Mouse (Mus musculus) adrenal gland, adult 18-20 months (tissue): ENCODE data around the gene D930048N14Rik. TPM values are rescaled to one million over a fixed set of nuclear protein-coding genes. Genes with fewer than 3 reads are reported as not detected.
"Not testable (repeated sequence)": the region's sequence is repeated elsewhere in the genome, so short reads cannot be mapped to it uniquely, and the experiment has no call there.

ENCODE experiments used
- DNase-seq, 2 experiments: peaks; one replicate each; pipeline ENCODE4 v3.0.0; 2021 to 2022; ENCODE audit warnings: low spot score in 2 of 2
- total RNA-seq, 2 experiments: library from RNA; stranded (reverse); gene quantifications; 1 replicate in 1 of 2; 2 replicates in 1 of 2; pipeline ENCODE4 v1.2.3; 2021

D930048N14Rik gene
- total RNA-seq, 2 experiments from 2014 or later: 1.3 TPM

DNA sequence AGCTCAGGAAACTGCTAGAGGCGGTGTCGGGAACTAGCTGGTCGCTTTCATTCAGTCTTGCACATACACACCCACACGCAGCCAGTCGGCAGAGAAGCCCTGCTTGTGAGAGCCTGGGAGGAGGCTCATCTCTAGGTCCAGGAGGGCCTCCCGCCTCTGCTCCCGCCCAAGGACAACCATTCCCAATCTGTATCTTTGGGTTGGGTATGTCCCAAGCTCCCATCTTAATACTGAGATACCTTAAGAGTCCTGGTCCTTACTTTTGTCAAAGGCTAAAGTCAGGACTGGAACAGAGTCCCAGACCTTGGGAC, 910 bp upstream of the D930048N14Rik start:
- DNase-seq: no peak

DNA sequence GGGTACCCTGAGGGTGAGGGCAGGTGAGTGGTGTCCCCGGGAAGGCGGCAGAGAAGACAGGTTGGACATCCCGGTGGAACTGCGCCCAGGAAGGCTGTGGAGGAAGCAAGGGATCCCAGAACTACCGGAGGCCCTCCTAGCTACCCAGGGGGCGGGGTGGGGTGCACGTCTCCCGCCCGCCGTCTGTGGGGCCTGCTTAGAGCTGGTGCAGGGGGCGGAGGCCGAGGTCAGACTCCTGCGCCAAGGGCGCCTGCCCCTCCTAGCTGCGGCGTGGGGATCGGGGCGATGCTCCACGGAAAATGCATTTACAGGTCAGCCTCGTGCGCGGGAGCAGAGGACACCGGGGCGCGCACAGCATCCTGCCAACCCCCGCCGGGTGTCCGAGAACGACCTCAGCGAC, 493 bp upstream of the D930048N14Rik start:
- DNase-seq: no peak

DNA sequence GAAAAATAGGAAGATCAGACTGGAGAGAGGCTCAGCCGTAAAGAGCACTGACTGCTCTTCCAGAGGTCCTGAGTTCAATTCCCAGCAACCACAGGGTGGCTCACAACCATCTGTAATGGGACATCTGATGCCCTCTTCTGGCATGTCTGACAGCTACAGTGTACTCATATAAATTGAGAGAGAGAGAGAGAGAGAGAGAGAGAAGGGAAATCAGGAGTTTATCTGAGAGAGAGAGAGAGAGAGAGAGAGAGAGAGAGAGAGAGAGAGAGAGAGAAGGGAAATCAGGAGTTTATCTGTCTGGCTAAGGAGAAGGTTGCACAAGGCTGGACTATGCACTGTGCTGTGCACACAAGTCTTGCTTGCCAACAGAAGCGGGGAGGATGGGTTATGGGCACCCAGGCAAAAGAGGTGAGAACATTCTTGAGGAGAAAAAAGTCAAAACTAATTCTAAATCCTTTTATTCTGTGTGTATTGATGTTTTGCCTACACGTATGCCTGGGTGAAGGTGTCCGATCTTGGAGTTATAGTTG, 2.2 kb downstream of the D930048N14Rik start:
- no peak for DNase-seq

DNA sequence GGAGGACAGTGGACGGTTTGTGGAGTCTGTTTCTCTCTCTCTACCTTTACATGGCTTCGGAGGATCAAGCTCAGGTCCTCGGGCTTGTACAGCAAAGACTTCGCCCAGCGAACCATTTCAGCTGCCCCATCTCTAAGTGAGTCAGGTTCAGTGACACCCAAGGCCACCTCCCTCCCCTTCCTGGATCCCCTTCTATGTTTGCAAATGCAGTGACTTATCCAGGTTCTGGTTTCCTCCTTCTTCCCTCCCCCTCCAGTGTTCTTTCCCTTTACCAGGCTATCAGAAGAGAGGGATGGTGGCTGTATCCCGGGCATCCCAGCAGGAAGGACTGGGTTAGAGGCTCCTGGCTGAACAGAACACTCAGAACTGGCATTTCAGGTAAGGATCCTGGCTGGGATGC, 3.0 kb downstream of the D930048N14Rik start:
- DNase-seq: no peak

DNA sequence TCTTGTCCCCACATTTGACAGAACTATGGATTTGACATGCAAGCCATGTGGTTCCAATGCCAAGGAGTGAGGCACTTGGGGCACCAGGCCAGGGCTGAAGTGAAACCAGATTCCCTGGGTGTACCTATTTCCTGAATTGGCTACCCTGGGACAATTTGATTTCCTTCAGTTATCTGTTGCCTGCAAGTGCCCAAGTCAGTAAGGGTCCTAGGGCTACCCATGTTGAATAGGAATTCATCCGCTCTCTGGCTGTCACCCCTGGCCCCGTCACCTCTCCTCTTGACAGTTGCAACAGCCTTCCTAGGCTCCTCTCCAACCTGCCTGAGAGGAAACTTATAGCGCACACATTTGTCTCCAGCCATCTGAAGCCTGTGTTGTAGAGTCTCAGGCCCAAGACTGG, 4.1 kb downstream of the D930048N14Rik start:
- no peak for DNase-seq

DNA sequence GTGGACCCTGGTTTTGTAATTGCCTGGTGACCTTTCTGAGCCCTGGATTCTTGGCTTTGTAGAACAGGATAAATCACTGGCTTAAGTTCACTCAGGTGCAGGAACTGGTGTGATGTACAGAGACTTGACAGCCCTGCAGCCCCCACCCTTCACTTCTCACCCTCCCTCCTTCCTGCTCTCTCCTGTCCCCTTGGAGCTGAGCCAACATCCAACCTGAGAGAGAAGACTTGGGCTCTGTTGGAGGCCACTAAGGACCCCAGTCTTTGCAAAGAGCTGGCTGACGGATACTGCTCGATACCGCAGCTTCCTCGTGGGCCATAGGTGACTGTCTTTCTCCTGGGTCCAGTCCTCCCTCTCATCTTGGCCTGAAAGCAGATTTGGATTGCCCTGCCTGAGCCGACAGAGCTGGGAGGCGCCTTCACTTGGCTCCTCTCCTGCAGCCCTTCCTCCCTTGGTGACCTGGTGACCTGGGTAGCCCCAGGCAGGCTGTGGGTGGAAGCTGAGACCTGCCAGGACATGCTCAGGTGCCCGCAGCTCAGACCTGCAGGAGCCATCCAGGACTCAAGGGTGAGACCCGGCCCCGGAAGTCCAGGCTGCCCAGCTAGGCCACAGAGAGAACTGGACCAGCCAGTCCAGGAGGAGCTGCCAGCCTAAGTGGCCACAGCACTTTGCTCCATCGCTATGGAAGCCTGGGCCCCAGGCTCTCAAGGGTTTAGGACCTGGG, 6.2 kb downstream of the D930048N14Rik start:
- DNase-seq: no peak

DNA sequence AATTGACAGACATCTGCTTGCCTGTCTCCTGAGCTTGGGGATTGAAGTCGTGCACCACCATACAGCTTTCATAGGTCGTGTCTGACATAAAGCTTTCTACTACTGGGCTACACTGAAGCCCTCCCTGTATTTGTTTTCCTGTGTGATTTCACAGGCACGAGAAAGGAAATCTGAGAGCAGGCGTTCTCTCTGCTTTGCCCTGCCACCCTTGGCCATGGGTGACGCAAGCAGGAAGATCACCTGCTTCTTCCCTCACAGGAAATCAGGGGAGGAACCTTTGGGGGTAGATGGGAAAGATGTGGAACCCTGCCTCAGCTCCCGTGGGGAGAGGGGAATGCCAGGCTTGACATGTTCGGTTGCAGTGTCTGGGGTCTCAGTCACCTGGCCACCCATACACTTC, 7.5 kb downstream of the D930048N14Rik start:
- DNase-seq: no peak

DNA sequence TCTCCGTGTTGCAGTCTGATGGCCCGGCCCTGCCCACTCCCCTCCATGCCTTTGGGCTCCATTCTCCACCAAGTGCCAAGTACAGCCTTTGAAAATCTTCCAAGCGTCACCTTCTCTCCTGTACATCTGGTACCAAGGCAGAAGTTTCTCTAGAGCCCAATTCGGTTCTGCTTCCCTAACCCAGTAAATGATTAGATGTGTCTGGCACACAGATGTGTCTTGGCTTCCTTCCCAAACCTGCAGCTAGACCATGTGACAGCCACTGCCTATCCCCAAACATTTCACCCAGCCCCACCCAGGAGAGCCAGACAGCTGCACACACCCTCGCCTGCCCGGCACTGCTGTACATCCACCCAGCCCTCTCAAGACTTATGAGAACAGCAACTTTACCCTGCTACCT, 8.0 kb downstream of the D930048N14Rik start:
- no peak for DNase-seq

DNA sequence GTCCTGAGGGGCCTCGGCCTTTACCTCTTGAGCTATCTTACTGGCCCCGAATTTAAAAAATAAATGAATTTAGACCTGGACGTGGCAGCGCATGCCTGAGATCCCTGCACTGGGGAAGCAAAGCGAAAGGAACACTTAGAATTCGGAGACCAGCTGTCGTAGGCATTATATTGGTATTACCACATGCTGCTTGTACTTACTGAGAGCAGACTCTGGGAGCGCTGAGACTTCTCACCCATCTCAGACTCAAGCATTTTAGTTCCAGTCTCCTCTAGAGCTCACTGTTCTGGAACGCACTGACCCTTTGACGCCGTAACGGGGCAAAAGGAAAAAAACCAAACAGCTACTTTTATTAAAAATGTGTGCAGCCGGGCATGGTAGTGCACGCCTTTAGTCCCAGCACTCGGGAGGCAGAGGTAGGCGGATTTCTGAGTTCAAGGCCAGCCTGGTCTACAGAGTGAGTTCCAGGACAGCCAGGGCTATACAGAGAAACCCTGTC, 11.2 kb downstream of the D930048N14Rik start:
- no peak for DNase-seq

DNA sequence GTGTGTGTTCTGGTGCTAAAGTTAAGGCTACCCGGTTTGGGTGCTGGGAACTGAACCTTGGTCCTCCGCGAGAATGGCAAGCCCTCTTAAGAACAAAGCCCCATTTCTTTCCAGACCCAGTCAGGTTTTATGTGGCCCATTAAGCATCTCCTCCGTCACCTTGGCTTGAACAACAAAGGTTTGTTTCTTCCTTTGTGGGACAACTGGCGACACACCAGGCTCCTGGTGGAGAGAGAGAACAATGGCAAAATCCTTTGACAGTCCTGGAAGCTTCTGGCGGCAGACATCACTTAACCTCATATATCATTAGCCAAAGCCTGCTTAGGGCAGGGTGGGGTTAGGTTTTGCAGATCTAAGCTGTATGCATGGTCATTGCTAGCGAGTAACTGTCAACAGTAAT, 11.9 kb downstream of the D930048N14Rik start:
- DNase-seq: no peak

DNA sequence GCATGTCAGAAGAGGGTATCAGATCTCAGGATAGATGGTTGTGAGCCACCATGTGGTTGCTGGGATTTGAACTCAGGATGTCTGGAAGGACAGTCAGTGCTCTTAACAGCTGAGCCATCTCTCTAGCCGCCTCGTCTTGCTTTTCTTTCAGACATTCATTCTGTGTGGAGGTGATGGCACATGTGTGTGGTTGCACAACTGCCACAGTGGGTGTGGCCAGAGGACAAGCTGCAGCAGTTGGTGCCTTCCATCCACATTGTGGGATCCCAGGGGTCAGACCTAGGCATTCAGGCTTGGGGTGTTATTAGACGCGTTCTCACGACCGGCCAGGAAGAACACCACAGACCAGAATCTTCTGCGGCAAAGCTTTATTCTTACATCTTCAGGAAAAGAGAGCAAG, 14.0 kb downstream of the D930048N14Rik start:
- not testable (repeated sequence) for DNase-seq

DNA sequence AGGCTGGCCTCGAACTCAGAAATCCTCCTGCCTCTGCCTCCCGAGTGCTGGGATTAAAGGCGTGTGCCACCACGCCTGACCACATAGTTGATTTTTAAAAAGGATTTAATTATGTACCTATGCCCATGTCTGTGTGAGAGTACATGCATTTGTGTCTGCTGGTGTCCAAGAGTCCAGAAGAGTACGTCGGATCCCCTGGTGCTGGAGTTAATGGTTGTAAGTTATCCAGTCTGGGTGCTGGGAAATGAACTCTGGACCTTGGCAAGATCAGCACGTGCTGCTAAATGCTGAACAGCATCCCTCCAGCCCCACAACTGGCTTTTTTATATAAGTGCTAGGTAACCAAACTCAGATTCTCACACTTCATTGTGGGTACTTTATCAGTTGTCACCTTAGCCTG, 20.1 kb downstream of the D930048N14Rik start:
- no peak for DNase-seq

DNA sequence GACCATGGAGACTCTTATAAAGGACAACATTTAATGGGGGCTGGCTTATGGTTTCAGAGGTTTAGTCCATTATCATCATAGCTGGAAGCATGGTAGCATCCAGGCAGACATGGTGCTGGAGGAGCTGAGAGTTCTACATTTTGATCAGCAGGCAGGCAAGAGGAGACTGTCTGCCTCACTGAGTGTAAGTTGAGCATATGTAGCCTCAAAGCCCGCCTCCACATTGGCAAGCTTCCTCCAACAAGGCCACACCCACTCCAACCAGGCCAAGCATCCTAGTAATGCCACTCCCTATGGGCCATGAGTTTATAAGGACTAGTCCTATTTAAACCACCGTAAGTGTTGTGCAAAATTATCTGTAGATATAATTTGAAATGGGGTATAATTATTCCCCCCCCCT, 20.6 kb downstream of the D930048N14Rik start:
- DNase-seq: no peak

DNA sequence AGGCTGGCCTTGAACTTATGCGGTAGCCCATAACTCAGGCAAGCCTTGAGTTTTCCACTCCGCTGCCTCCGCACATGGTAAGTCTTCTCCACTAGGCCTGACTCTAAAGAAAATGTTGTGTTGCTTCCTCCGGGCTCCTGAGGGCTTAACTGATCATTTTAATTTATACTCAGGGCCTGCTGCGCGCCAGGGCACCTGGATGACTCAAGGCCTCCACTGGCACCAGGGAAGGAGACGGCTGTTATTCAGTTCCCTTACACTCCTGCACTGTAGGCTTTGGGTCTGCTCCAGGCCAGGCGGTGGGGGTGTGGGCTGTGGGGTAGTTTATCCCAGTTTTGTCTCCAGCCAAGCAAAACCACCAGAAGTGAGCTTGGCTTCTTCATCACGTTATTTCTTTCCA, 22.5 kb downstream of the D930048N14Rik start:
- DNase-seq: peak in 1 of 2 experiments; percentile 13

DNA sequence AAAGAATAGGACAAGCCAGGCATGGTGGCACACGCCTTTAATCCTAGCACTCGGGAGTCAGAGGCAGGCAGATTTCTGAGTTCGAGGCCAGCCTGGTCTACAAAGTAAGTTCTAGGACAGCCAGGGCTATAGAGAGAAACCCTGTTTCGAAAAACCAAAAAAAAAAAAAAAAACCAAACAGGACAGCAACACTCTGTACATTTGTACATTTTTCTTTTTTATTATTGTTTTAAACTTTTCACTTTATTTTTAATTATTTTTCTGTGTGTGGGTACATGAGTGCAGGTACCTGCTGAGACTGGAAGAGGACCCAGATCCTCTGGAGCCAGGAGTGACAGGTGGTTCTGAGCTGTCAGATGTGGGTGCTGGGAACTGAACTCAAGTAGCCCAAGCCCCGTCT, 24.6 kb downstream of the D930048N14Rik start:
- DNase-seq: no peak

DNA sequence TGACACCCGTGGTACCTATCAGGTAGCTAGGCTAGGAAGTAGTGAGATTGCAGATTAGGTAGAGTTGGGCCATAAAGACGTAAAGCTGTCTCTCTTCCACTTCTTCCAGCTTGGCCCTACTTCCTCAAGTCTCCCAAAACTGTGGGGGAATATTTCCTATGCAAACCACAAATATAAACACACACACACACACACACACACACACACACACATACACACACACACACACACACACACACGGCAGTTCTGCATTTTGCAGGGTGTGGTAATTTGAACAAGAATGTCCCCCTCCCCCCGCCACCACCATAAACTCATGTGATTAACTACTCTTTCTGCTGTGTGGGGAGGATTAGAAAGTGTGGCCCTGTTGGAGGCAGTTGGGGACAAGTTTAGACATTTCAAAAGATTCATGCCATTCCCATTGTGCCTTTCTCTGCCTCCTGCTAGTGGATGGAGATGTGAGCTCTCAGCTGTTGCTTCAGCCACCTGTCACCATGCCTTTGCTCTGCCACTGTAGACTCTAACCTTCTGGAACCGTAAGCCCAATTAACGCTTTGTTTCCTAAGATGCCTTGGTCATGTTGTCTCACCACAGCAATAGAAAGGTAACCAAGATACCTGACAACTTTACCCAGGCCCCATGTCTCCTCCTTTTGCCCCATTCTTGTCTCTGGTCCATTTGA, 27.1 kb downstream of the D930048N14Rik start:
- no peak for DNase-seq

DNA sequence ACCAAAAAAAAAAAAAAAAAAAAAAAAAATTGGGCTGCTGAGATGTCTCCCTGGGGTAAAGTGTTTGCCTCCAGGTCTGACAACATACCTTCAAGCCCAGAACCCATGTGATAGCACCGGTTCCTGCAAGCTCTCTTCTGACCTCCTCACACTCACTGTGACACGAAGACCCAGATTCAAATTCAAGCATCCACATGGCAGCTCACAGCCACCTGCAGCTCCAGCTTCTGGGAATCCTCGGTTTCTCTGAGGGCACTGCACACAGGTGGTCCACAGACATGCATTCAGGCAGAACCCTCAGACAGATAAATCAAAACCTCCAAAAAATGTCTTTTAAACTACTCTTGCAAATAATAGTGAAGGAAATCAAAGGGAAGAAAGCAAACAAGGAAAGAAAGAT, 28.7 kb downstream of the D930048N14Rik start:
- no peak for DNase-seq

DNA sequence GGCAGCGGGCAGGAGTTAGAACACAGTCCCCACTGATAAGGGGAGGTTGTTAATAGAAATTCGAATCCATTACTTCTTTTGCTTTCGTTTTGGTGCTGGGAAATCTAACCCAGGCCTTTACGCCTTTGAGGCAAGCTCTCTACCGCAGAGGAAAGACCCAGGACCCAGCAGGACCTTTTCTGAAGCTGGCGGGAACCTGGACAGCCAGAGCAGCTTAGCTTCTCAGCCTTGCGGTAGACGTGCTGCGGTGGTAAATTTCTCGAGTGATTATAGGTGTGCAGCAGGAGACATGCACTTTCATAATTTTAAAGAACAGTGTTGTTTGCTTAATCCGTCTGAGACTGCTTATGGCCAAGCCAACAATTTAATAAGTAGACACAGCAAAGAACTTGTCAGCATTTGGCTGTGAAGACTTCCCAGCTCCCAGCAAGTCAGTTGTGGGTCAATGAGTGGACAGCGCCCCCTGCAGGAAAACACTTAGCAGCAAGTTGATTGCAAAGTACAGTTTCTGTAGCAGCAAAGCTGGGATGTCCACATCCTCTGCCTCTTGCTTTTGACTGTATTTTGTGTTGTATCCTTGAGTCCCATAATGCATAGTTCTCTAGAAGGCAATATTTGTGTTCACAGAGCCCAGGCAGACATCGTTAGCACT, 30.7 kb downstream of the D930048N14Rik start:
- DNase-seq: peak; percentile 90 to 91

DNA sequence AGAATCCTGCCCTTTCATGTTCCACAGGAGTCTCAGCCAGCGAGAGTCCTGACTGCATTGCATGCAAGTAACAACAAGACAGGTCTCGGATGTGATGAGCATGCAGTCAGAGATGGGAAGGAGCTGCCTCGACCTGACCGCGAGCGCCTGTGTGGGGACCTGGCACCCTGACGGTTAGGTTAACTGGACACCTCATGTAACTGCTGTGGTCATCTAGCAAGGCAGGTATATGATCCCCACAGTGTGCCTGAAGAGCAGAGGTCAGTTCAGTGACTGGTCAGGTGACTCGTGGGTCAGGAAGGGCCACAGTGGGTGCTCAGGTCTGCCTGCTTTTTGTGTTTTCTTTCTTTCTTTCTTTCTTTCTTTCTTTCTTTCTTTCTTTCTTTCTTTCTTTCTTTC, 31.2 kb downstream of the D930048N14Rik start:
- no peak for DNase-seq

DNA sequence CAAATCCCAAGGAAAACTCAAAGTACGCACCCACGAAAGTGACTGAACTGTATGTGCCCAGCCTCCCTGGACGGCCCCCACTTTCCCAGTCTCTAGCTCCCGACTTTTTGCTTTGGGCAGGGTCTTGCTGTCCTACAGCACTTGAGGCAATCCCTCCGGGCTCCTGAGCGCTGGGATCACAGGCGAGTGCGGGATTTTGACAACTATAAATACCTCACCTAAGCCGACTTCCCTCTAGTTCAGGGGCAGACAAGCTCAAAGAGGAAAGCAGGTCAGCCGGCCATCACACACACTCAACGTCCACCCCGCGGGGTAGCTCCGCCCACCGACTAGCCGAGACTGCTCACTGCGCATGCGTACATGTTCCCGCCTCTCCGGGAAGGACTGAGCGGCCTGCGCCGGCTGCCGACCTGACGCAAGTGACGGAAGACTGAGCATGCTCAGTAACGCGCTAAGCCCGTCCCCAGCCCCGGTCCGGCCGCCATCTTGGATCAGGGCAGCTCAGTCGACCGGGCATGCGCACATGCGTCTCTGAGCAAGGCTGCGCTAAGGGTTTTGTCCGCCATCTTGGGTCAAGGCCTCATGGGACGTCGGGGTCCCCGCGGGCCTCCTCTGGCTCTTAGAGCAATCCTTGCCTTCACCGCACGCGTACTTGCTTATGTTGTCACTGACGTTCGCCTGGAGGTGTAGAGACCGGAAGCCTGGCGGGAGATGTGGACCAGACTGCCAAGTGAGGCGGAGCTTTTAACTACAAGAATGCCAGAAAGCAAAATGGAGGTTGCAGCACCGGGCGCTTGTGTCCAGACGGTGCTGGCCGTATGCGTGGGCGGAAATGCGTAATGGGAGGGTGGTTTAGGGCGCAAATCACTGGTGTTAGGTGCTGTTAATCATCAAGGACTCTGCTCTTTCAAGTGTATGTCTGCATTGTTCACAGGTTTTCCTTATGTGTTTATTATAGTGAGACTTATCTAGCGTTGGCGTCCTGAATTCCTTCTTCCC, 37.9 kb downstream of the D930048N14Rik start, which contains the start of gene 0610009B22Rik:
Gene 0610009B22Rik (minus strand): TSS at position 545 of the 999 bp plus-strand sequence.
- DNase-seq: peak; percentile 98 to 99

DNA sequence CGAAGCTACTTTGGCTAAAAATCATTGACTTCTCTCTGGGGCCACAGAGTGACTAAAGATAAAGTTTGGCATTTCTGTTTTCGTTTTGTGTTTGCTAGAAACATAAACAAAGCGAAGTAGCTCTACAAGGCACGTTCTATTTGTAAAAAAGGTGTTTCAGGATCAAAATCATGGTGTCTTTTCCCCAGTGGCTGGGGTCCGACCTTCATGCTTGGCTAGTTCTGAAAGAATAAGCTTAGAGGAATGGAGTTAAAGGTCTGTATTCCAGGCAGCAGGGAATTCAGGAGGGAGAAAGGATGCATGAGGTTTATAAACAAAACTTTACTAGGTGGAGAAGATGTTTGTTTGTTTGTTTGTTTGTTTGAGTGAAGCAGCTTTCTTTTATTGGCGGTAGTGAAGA, 38.6 kb downstream of the D930048N14Rik start:
- no peak for DNase-seq
